Mouse (Mus musculus) B cell, adult 62 days (primary cell): ENCODE measurements around the gene Gabbr2. TPM values are rescaled to one million over a fixed set of nuclear protein-coding genes. Genes with fewer than 3 reads are reported as not detected.

Experiments
- total RNA-seq: library from RNA; stranded (reverse); gene quantifications from 4 replicates; pipeline ENCODE4 v1.2.4, GENCODE M21; 2023

The Gabbr2 gene
- not detected in 4 replicates for total RNA-seq

DNA sequence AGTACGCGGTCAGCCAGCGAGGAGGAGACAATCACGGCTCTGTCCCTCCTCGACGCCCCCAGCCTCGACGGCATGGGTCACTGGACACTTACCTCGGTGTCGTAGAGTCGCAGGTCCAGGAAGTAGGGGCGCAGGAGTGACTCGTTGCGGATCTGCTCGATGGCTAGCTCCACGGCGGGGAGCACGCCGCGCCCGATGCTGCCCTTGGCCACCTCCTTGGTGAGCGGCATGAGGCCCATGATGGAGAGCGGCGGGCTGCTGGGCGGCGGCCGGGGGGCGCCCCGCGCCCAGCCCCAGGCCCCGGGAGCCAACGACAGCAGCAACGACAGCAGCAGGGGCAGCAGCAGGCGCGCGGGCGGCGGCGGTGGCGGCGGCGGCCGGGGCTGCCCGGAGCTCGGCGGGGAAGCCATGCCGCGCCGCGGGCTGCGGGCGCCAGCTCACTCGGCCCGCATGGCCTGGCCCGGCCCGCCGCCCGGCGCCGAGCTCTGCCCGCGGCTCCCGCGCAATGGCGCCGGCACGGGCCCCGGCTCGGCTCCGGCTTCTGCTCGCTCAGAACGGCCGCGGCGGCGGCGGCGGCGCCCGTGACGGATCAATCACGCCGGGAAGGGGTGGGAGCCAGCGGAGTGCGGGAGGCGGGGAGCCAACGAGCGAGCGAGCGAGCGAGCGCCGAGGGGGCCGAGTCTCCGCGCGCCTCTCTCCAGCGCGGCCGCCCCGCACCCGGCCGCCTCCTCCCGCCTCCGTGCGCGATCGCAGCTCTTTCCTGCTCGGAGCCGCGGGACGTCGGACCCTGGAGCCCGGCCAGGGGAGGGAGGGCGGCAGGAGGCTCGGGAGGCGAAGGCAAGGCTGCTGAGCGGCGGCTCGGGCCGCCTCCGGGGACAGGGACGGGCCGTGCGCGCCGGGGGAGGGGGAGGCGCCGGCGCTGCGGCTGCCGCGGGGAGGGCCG, at the start of gene Gabbr2:
Gene Gabbr2 (minus strand): TSS at position 858 of the 943 bp plus-strand sequence.

DNA sequence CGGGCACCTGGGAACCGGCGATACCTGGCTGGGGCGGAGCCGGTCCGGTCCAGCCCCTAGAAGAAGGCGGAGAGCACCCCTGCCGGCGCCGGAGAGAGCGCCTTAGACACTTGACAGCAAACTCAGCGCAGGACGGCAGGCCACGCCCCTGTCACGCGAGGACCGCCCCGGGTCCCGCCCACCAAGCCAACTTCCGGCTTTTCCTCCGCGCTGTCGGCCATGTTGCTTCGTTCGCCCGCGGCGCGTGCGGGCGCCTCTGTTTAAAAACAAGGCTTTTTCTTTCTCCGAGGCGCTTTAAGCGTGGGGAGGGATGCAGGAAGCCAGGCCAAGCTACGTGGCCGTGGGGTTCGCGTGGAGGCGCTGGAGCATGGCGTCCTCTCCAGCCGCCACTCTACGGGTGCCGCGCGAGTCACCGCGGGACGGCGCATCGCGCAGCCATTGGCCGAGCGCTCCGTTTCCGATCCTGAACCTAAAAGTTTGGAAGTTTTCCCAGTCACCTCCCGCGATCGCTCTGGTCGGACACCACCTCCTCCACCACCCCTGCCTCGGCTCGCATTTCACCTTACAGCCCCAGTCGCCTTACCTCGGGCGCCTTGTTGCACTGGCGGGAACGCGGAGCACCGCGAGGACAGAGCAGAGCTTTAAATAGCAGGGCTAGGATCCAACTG, 341.5 kb downstream of the Gabbr2 start, which contains the start of gene Tbc1d2:
Gene Tbc1d2 (minus strand): TSS at position 124 of the 668 bp plus-strand sequence.

Other genes starting within 250 kb of the Gabbr2 start
- gene Anks6, start 65.6 kb upstream of the Gabbr2 start, total RNA-seq: not detected in 4 replicates
- gene Galnt12, start 100.0 kb upstream of the Gabbr2 start, total RNA-seq: 8.6 to 9.7 TPM (median 8.9 TPM) in 4 replicates
- 0.55 TPM in 1 of 4 replicates, not detected in the others for gene Col15a1, start 216.3 kb upstream of the Gabbr2 start, total RNA-seq